Mouse (Mus musculus): ENCODE results near the gene Ackr4. TPM values are rescaled to one million over a fixed set of nuclear protein-coding genes. Genes with fewer than 3 reads are reported as not detected.
A peak's percentile ranks its signal among the peaks of the same experiment; 100 is the strongest.

Ackr4 gene
- polyA plus RNA-seq, 1 experiment, result 13.6 TPM

DNA sequence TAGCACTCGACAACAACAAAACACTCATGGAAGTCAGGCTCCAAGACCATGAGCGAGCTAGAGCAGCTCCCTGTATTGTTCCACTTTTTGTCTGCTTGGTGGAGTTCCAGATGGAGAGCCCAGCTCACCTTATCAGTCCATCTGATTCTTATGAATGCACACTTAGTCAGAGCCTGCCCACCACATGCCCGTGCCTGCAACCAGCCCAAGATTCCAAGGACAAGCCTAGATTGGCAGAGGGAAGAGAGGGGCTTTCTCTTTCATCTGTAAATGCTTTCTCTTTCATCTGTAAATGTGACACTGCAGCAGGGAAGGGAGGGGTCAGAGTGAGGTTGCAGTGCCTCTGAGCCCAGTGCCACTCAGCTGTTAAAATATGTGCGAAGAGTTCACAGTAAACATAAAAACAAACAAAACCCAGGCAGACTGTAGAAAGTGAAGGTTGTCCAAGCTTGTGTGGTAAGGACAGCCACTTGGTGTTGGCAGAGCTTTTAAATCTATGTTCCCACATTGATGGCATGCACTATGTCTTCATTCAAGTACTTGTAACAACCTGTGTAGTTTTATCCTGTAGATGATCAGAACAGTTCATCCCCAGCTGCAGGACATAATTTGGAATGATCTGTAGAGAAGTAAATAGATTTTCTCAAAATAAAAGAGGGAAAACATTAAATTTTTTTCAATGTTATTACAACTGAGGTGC lies 40.9 kb downstream of the Ackr4 start:
- Histone ChIP-seq H3K27me3 (ENCODE audit: control insufficient read depth, insufficient read depth, low read length) (no peaks in the 10 kb centered on the region), H3K4me3 (ENCODE audit: control insufficient read depth, insufficient read depth, low read length) (no peak overlapping the region), H3K27ac (ENCODE audit: control insufficient read depth, insufficient read depth, low read length) (no peak overlapping the region), H3K36me3 (ENCODE audit: control insufficient read depth, insufficient read depth, low read length) (no peaks in the 10 kb centered on the region), H3K4me1 (replicated peaks; ENCODE audit: control insufficient read depth, insufficient read depth, low read length) (no peaks in the 10 kb centered on the region)
- no peak for DNase-seq
- no peak for TF ChIP-seq POLR2A (IDR thresholded peaks at IDR 0.05; ENCODE audit: control insufficient read depth, extremely low read depth, insufficient read depth, low read length, poor library complexity)
- TF ChIP-seq CTCF (IDR thresholded peaks at IDR 0.05; ENCODE audit: borderline replicate concordance, control insufficient read depth, extremely low read depth, insufficient read depth, low read length, poor library complexity), result no peak
- 91% methylated on average over 4 of the region's 4 CpGs for WGBS

DNA sequence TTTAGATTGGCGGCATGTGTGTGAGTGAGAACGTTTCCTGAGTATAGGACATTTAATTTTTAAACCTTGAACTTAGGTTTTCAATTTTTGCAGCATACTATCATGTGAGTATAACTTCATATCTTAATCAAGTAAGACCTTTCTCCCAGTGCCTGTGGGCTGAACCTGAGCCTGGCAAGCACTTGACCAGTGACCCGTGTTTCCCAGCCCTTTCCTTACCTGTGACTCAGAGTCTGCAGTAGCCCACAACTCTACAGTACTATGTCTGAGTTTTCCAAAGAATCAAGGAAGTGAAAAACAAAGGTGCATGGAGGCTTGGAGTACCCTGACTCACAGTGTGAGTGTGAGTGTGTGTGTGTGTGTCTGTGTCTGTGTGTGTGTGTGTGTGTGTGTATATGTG lies 46.7 kb downstream of the Ackr4 start:
- no peak for DNase-seq
- 92% methylated on average over 3 of the region's 3 CpGs for WGBS
- Histone ChIP-seq H3K27me3 (ENCODE audit: control insufficient read depth, insufficient read depth, low read length) (no peaks in the 10 kb centered on the region), H3K27ac (ENCODE audit: control insufficient read depth, insufficient read depth, low read length) (no peak overlapping the region), H3K36me3 (ENCODE audit: control insufficient read depth, insufficient read depth, low read length) (no peaks in the 10 kb centered on the region), H3K4me1 (replicated peaks; ENCODE audit: control insufficient read depth, insufficient read depth, low read length) (no peaks in the 10 kb centered on the region), H3K4me3 (ENCODE audit: control insufficient read depth, insufficient read depth, low read length) (no peak overlapping the region)
- TF ChIP-seq CTCF (IDR thresholded peaks at IDR 0.05; ENCODE audit: borderline replicate concordance, control insufficient read depth, extremely low read depth, insufficient read depth, low read length, poor library complexity), result no peak
- TF ChIP-seq POLR2A (IDR thresholded peaks at IDR 0.05; ENCODE audit: control insufficient read depth, extremely low read depth, insufficient read depth, low read length, poor library complexity), result no peak

DNA sequence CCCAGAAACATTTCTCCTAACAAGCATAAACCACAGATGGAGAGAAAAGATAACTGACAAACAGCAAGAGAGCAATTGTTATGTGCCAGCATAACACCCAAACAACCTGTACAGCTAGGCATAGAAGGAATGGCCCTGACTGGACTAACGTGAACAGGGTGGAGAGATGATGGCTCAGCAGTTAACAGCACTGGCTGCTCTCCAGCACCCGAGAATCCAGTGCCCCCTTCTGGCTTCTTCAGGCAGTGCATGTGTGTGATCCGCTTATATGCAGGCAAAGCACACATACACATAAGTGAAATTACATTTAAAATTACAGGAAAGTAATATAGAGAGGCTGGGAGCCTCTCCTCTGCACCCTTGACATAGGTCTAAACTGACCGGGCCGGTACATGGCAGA lies 47.4 kb downstream of the Ackr4 start:
- H3K4me3 ChIP-seq (ENCODE audit: control insufficient read depth, insufficient read depth, low read length), result no peak overlapping the region
- TF ChIP-seq POLR2A (IDR thresholded peaks at IDR 0.05; ENCODE audit: control insufficient read depth, extremely low read depth, insufficient read depth, low read length, poor library complexity), result no peak
- 0 out of 2 replicates have a peak, but pooled peaks have one; percentile 40 for TF ChIP-seq CTCF (IDR thresholded peaks at IDR 0.05; ENCODE audit: borderline replicate concordance, control insufficient read depth, extremely low read depth, insufficient read depth, low read length, poor library complexity)
- no peak overlapping the region for H3K27ac ChIP-seq (ENCODE audit: control insufficient read depth, insufficient read depth, low read length)
- H3K36me3 ChIP-seq (ENCODE audit: control insufficient read depth, insufficient read depth, low read length), result no peaks in the 10 kb centered on the region
- no peaks in the 10 kb centered on the region for H3K27me3 ChIP-seq (ENCODE audit: control insufficient read depth, insufficient read depth, low read length)
- DNase-seq, result peak; percentile 66
- 44% methylated on average over 5 of the region's 5 CpGs for WGBS
- H3K4me1 ChIP-seq (replicated peaks; ENCODE audit: control insufficient read depth, insufficient read depth, low read length), result no peaks in the 10 kb centered on the region

DNA sequence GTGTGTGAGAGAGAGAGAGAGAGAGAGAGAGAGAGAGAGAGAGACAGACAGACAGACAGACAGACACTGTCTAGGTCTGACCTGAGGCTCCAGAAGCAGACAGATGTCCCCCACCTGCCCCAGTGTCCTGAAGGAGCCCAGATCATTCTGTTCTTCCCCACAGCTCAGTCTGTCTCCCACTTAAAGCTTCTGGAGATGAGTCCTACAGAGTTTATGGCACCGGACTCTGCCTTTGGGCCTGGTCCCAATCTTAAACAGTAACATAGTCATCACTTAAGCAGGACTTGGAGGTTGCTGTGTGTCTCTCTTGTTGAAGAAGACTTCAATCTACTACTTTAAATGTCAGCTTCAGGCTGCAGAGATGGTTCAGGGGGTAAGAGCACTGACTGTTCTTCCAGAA lies 48.0 kb downstream of the Ackr4 start:
- 97% methylated on average over 1 of the region's 1 CpGs for WGBS
- no peak overlapping the region for H3K27ac ChIP-seq (ENCODE audit: control insufficient read depth, insufficient read depth, low read length)
- no peaks in the 10 kb centered on the region for H3K27me3 ChIP-seq (ENCODE audit: control insufficient read depth, insufficient read depth, low read length)
- TF ChIP-seq CTCF (IDR thresholded peaks at IDR 0.05; ENCODE audit: borderline replicate concordance, control insufficient read depth, extremely low read depth, insufficient read depth, low read length, poor library complexity) (no peak), POLR2A (IDR thresholded peaks at IDR 0.05; ENCODE audit: control insufficient read depth, extremely low read depth, insufficient read depth, low read length, poor library complexity) (no peak)
- no peaks in the 10 kb centered on the region for H3K36me3 ChIP-seq (ENCODE audit: control insufficient read depth, insufficient read depth, low read length)
- no peak overlapping the region for H3K4me3 ChIP-seq (ENCODE audit: control insufficient read depth, insufficient read depth, low read length)
- no peaks in the 10 kb centered on the region for H3K4me1 ChIP-seq (replicated peaks; ENCODE audit: control insufficient read depth, insufficient read depth, low read length)
- no peak for DNase-seq

GRCm38 (mm10) chr9:104075808-104076207 lies 50.9 kb downstream of the Ackr4 start:
- H3K36me3 ChIP-seq (ENCODE audit: control insufficient read depth, insufficient read depth, low read length), result no peaks in the 10 kb centered on the region
- no peak for DNase-seq

DNA sequence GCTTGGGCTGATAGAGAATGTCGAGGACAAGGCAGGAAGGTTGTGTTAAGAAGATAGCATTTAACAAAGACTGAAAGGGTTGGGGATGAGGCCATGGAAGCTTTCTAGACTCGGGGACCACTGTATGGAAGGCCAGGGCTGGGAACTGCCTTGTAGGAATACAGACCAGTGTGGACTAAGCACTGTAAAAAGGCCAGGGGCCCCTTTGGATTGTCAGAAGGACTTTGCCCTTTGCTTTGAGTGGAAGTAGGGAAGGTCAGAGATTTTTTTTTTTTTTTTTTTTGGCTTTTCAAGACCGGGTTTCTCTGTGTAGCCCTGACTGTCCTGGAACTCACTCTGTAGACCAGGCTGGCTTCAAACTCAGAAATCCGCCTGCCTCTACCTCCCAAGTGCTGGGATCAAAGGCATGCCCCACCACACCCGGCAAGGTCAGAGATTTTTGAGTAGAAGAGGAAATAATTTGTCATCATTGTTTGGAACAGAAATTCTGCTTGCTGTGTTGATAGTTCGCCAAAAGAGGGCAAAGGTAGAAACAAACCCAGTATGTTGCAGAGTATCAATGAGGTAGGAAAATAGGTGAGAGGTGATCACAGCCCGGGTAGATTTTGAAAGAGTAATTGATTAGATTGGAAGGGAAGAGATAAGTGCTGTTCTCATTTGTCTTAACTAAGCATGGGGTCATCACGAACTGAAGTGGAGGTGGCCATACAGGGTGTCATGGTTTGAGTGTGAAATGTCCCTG lies 55.7 kb downstream of the Ackr4 start:
- H3K4me1 ChIP-seq (replicated peaks; ENCODE audit: control insufficient read depth, insufficient read depth, low read length), result no peaks in the 10 kb centered on the region
- TF ChIP-seq CTCF (IDR thresholded peaks at IDR 0.05; ENCODE audit: borderline replicate concordance, control insufficient read depth, extremely low read depth, insufficient read depth, low read length, poor library complexity) (no peak), POLR2A (IDR thresholded peaks at IDR 0.05; ENCODE audit: control insufficient read depth, extremely low read depth, insufficient read depth, low read length, poor library complexity) (no peak)
- no peak overlapping the region for H3K4me3 ChIP-seq (ENCODE audit: control insufficient read depth, insufficient read depth, low read length)
- H3K36me3 ChIP-seq (ENCODE audit: control insufficient read depth, insufficient read depth, low read length), result no peaks in the 10 kb centered on the region
- 90% methylated on average over 8 of the region's 8 CpGs for WGBS
- H3K27ac ChIP-seq (ENCODE audit: control insufficient read depth, insufficient read depth, low read length), result no peak overlapping the region
- DNase-seq, result no peak
- H3K27me3 ChIP-seq (ENCODE audit: control insufficient read depth, insufficient read depth, low read length), result no peaks in the 10 kb centered on the region

More at GRCm38 (mm10) chr9:104075808-104076207, 50.9 kb downstream of the Ackr4 start:
- Histone ChIP-seq H3K27me3 (ENCODE audit: control insufficient read depth, insufficient read depth, low read length) (no peaks in the 10 kb centered on the region), H3K27ac (ENCODE audit: control insufficient read depth, insufficient read depth, low read length) (no peak overlapping the region), H3K4me1 (replicated peaks; ENCODE audit: control insufficient read depth, insufficient read depth, low read length) (no peaks in the 10 kb centered on the region), H3K4me3 (ENCODE audit: control insufficient read depth, insufficient read depth, low read length) (no peak overlapping the region)
- WGBS, result 86% methylated on average over 2 of the region's 2 CpGs
- TF ChIP-seq POLR2A (IDR thresholded peaks at IDR 0.05; ENCODE audit: control insufficient read depth, extremely low read depth, insufficient read depth, low read length, poor library complexity) (no peak), CTCF (IDR thresholded peaks at IDR 0.05; ENCODE audit: borderline replicate concordance, control insufficient read depth, extremely low read depth, insufficient read depth, low read length, poor library complexity) (no peak)
